Mouse (Mus musculus) heart, embryonic 16.5 days (tissue): ENCODE results near the gene Abcc3. TPM values are rescaled to one million over a fixed set of nuclear protein-coding genes. Genes with fewer than 3 reads are reported as not detected.

Source experiments
- ATAC-seq: fragments of 200-750 bp; cut with Nextera tagmentation; replicated peaks from 2 replicates; pipeline ENCODE4 v1.8.0; 2017; ENCODE audit warnings: moderate number of reproducible peaks; ENCODE audit not compliant: insufficient read depth, low FRiP score; ENCODE audit errors: extremely low read depth
- H3K27ac ChIP-seq: fragments of 300-500 bp; sonication (generic); 2 replicates; pipeline ENCODE4 v1.5.1; 2014; ENCODE audit warnings: mild to moderate bottlenecking, low read length, control low read depth, moderate library complexity
- H3K27me3 ChIP-seq: fragments of 300-500 bp; sonication (generic); 2 replicates; pipeline ENCODE4 v1.6.1; 2014; ENCODE audit warnings: low read length, mixed read lengths; ENCODE audit not compliant: control insufficient read depth, insufficient read depth
- H3K36me3 ChIP-seq: fragments of 300-500 bp; sonication (generic); 2 replicates; pipeline ENCODE4 v1.6.1; 2014; ENCODE audit not compliant: control insufficient read depth, insufficient read depth
- H3K4me1 ChIP-seq: fragments of 300-500 bp; sonication (generic); 2 replicates; pipeline ENCODE4 v1.6.1; 2014; ENCODE audit warnings: low read length, mixed read lengths; ENCODE audit not compliant: control insufficient read depth, insufficient read depth
- H3K4me2 ChIP-seq: fragments of 300-500 bp; sonication (generic); 2 replicates; pipeline ENCODE4 v1.6.1; 2014; ENCODE audit warnings: low read depth, mild to moderate bottlenecking, control low read depth, low read length
- H3K4me3 ChIP-seq: fragments of 300-500 bp; sonication (generic); 2 replicates; pipeline ENCODE4 v1.5.1; 2014; ENCODE audit warnings: mild to moderate bottlenecking, control low read depth, low read length
- H3K9ac ChIP-seq: fragments of 300-500 bp; sonication (generic); 2 replicates; pipeline ENCODE4 v1.6.1; 2014; ENCODE audit warnings: low read length, control low read depth
- H3K9me3 ChIP-seq: fragments of 300-500 bp; sonication (generic); replicated peaks from 2 replicates; pipeline ENCODE4 v1.6.1; 2016; ENCODE audit warnings: low read length; ENCODE audit not compliant: control insufficient read depth
- WGBS: fragments of 180-500 bp; shearing (Covaris S2); extraction: QIAGEN DNeasy Blood & Tissue Kit; methylation state at CpG from one replicate; pipeline ENCODE4 v1.1.7; 2014; 5-methylcytosine and 5-hydroxymethylcytosine counted together
- polyA plus RNA-seq: library from polyadenylated mRNA; unstranded; fragments of >200 nt; fragmentation: Nextera tagmentation; extraction: Ambion mirVana; gene quantifications from 2 replicates; pipeline ENCODE4 v1.2.1, GENCODE M21; 2015

The Abcc3 gene
- polyA plus RNA-seq, 1 experiment from 2014 or later = 1.1 TPM

GRCm38 (mm10) chr11:94318056-94318455 is 74.7 kb downstream of the Abcc3 start:
- Histone ChIP-seq H3K4me2 (no peak overlapping the region), H3K4me3 (no peak overlapping the region), H3K27me3 (no peaks in the 10 kb centered on the region), H3K9me3 (no peaks in the 10 kb centered on the region), H3K36me3 (peaks cover 2% of the 10 kb centered on the region; the same call in 1 of the 2 replicates), H3K27ac (no peak overlapping the region), H3K9ac (no peak overlapping the region; the same call in 1 of the 2 replicates), H3K4me1 (peaks cover 66% of the 10 kb centered on the region)
- 64% methylated on average over 5 of the region's 5 CpGs for WGBS
- ATAC-seq = no peak

GRCm38 (mm10) chr11:94317515-94317914 is 75.3 kb downstream of the Abcc3 start:
- ATAC-seq = no peak
- no peak overlapping the region for H3K27ac ChIP-seq

GRCm38 (mm10) chr11:94317014-94317413 is 75.8 kb downstream of the Abcc3 start:
- WGBS = 79% methylated on average over 1 of the region's 1 CpGs
- Histone ChIP-seq H3K9ac (no peak overlapping the region), H3K9me3 (no peaks in the 10 kb centered on the region), H3K36me3 (peaks cover 2% of the 10 kb centered on the region; the same call in 1 of the 2 replicates), H3K4me1 (peaks cover 62% of the 10 kb centered on the region), H3K4me3 (no peak overlapping the region), H3K27me3 (no peaks in the 10 kb centered on the region), H3K4me2 (no peak overlapping the region), H3K27ac (no peak overlapping the region)
- no peak for ATAC-seq

More at GRCm38 (mm10) chr11:94317515-94317914, 75.3 kb downstream of the Abcc3 start:
- 59% methylated on average over 4 of the region's 4 CpGs for WGBS
- Histone ChIP-seq H3K36me3 (peaks cover 2% of the 10 kb centered on the region; the same call in 1 of the 2 replicates), H3K9ac (no peak overlapping the region; the same call in 1 of the 2 replicates), H3K4me2 (no peak overlapping the region), H3K27me3 (no peaks in the 10 kb centered on the region), H3K4me1 (peaks cover 64% of the 10 kb centered on the region), H3K9me3 (no peaks in the 10 kb centered on the region), H3K4me3 (no peak overlapping the region)

GRCm38 (mm10) chr11:94316528-94316927 is 76.3 kb downstream of the Abcc3 start:
- peaks cover 62% of the 10 kb centered on the region for H3K4me1 ChIP-seq
- no peaks in the 10 kb centered on the region for H3K9me3 ChIP-seq
- H3K9ac ChIP-seq = no peak overlapping the region
- ATAC-seq = no peak
- H3K4me3 ChIP-seq = no peak overlapping the region
- H3K36me3 ChIP-seq = peaks cover 2% of the 10 kb centered on the region; the same call in 1 of the 2 replicates
- H3K27me3 ChIP-seq = no peaks in the 10 kb centered on the region
- no peak overlapping the region for H3K4me2 ChIP-seq
- 74% methylated on average over 2 of the region's 2 CpGs for WGBS
- H3K27ac ChIP-seq = no peak overlapping the region

- peaks cover 60% of the 10 kb centered on the region for H3K4me1 ChIP-seq
- 0 out of 2 replicates have a peak overlapping the region, but pooled peaks have one; percentile 2 for H3K27ac ChIP-seq
- H3K36me3 ChIP-seq = peaks cover 2% of the 10 kb centered on the region; the same call in 1 of the 2 replicates
- H3K9me3 ChIP-seq = no peaks in the 10 kb centered on the region
- ATAC-seq = no peak
- no peaks in the 10 kb centered on the region for H3K27me3 ChIP-seq
- H3K4me3 ChIP-seq = no peak overlapping the region
- H3K4me2 ChIP-seq = no peak overlapping the region
- whole genome bisulfite sequencing = 52% methylated on average over 1 of the region's 1 CpGs
- H3K9ac ChIP-seq = no peak overlapping the region
Observed at GRCm38 (mm10) chr11:94315308-94315707, 77.5 kb downstream of the Abcc3 start.

- H3K4me3 ChIP-seq = no peak overlapping the region
- H3K36me3 ChIP-seq = peaks cover 2% of the 10 kb centered on the region; the same call in 1 of the 2 replicates
- WGBS = 35% methylated on average over 2 of the region's 2 CpGs
- no peaks in the 10 kb centered on the region for H3K27me3 ChIP-seq
- H3K27ac ChIP-seq = peak overlapping the region; percentile 1; the same call in 1 of the 2 replicates
- H3K9ac ChIP-seq = no peak overlapping the region
- H3K4me2 ChIP-seq = no peak overlapping the region
- ATAC-seq = no peak
- peaks cover 50% of the 10 kb centered on the region for H3K4me1 ChIP-seq
- no peaks in the 10 kb centered on the region for H3K9me3 ChIP-seq
Observed at GRCm38 (mm10) chr11:94314098-94314652, 78.6 kb downstream of the Abcc3 start.

GRCm38 (mm10) chr11:94312733-94313132 is 80.1 kb downstream of the Abcc3 start:
- H3K27ac ChIP-seq = no peak overlapping the region
- no peak for ATAC-seq
- H3K4me1 ChIP-seq = peaks cover 41% of the 10 kb centered on the region
- no peak overlapping the region for H3K4me2 ChIP-seq
- 87% methylated on average over 1 of the region's 1 CpGs for WGBS
- no peak overlapping the region for H3K9ac ChIP-seq
- H3K36me3 ChIP-seq = no peaks in the 10 kb centered on the region
- no peaks in the 10 kb centered on the region for H3K27me3 ChIP-seq
- no peaks in the 10 kb centered on the region for H3K9me3 ChIP-seq
- H3K4me3 ChIP-seq = no peak overlapping the region

- H3K4me3 ChIP-seq = no peak overlapping the region
- H3K27ac ChIP-seq = no peak overlapping the region
- H3K27me3 ChIP-seq = no peaks in the 10 kb centered on the region
- H3K4me1 ChIP-seq = no peaks in the 10 kb centered on the region
- H3K9ac ChIP-seq = no peak overlapping the region
- ATAC-seq = no peak
- WGBS = 67% methylated on average over 9 of the region's 9 CpGs
- H3K9me3 ChIP-seq = no peaks in the 10 kb centered on the region
- H3K36me3 ChIP-seq = peaks cover 71% of the 10 kb centered on the region
- no peak overlapping the region for H3K4me2 ChIP-seq
Observed at GRCm38 (mm10) chr11:94294996-94295845, 97.6 kb downstream of the Abcc3 start.
